Mouse (Mus musculus) gastrocnemius, postnatal 10 days (tissue): Measurements from ENCODE around the gene Acbd6. TPM values are rescaled to one million over a fixed set of nuclear protein-coding genes. Genes with fewer than 3 reads are reported as not detected.

Source experiments
- DNase-seq: peaks from one replicate; pipeline ENCODE4 v3.0.0; 2021; ENCODE audit warnings: mixed read lengths
- long read RNA-seq, 2 experiments: library from polyadenylated mRNA; stranded (forward); transcript quantifications; one replicate each; pipeline ENCODE4 v2.0.0; 2021
- total RNA-seq, 2 experiments: library from RNA; stranded (reverse); gene quantifications; 2 replicates each; pipeline ENCODE4 v1.2.3; 2021

Gene Acbd6
- total RNA-seq, result 10 to 100 TPM; 56.2 to 59.8 TPM
- long read RNA-seq, experiment 1, full-length matches to known transcripts, result 34 of 35 reads
- long read RNA-seq, experiment 1, partial matches to known transcripts, result 0 of 35 reads
- long read RNA-seq, experiment 1, other reads (novel, unspliced or antisense), result 1 of 35 reads
- long read RNA-seq, experiment 2, full-length matches to known transcripts, result 40 of 43 reads
- long read RNA-seq, experiment 2, partial matches to known transcripts, result 0 of 43 reads
- long read RNA-seq, experiment 2, other reads (novel, unspliced or antisense), result 3 of 43 reads

DNA sequence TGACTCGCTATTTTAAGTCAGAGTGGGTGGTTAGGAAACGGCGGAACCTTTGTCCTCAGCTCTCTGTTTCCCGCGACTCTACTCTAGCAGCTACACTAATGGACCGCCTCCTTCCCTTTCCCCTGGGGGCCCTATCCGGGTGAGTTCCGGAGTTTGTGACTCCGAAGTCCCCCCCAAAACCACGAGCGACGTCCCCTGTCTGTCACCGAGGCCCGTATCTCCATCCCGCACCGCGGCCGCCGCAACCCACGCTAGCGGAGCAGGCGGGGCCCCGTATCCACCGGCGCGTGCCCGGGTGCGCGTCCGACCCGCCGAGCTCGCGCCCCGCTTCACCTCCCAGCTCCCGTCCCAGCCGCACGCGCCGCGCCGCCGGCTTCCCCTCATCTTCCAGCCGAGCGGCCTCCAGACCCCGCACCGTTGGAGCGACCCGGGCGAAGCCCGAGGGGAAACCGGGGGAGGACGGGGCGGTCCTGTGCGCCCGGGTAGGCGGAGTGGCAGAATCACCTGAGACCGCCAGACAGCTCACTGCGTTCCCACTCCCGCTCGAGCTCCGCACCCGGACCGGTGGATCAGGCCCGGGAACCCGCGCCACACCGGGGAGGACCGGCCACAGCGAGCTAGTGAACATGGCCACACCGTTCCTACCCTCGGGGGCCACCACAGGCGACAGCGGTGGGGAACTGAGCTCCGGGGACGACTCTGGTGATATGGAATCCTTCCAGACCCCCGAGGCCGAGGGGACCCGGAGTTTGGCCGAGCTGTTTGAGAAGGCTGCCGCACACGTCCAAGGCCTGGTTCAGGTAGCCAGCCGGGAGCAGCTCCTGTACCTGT lies at the start of gene Acbd6:
Acbd6 (plus strand) TSS at position 109 of the 831 bp plus-strand sequence.
- DNase-seq, result peak; percentile 68

DNA sequence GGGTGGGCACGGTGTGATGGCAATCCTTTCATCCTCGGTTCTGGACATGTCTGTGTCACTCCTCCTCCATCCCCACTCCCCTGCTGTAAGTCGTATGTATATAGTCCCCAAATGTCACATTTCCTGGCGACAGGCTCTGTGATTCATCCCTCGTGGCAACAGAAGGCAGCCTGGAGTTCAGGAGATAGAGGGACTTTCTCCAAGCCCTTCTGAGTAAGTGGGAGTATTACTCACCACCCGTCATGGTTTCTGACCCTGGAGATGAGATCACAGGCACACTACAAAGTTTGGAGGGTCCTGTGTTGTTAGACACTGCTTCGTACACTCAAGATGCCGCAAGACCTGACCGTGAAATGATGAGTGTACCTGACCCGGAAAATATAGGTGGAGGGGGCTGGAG lies 47.7 kb upstream of the Acbd6 start:
- no peak for DNase-seq

DNA sequence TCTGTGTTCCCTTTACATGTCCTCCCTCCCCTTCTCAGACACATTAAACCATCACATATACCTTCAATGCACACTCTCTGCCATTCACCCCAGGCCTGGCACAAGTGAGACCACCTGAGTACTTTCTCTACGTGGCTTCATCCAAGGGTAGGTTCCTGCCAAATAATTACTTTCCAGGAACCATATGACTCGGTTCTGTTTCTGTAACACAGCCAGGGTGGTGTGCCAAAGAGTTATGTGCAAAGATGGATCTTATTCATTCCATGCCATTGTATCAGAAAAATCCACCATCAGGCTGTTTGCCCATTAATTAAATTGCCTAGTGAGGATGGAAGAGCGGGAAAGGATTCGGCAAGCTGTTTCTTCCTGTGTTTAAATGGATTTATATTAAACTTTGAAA lies 42.1 kb upstream of the Acbd6 start:
- no peak for DNase-seq

DNA sequence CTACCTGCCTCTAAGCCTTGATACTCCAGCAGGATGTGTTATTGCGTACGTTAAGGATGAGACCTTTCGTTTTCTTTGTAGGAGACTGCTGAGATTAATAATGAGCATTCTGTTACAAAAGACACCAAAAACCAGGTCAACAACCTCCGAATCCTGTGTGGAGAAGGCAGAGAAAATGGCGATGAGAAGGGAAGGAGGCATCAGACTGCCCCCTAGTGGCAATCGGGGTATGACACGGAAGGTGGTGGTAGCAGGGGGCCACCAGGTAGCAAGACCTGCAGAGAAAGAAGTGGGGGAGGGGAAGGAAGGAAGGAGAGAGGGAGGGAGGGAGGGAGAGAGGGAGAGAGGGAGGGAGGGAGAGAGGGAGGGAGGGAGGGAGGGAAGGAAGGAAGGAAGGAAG lies 41.3 kb upstream of the Acbd6 start:
- DNase-seq, result peak; percentile 62

DNA sequence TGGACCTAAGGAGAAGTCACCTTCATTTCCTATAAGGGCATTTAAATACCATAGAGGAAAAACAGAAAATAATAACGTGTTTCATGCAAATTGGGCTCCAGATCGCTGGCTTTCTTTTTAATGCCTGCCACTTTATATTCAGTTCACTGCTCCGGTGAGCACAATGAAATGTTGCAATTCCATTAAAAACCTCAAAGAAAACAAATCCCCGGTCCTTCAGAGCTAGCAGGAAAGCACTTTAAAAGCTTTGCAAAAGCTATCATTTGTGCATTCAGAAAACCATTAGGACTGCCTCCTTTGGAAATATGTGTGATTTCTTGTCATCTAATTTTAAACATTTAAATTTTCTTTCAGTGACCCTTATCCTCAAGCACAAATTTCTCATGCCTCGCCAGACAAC lies 40.9 kb upstream of the Acbd6 start:
- DNase-seq, result no peak

DNA sequence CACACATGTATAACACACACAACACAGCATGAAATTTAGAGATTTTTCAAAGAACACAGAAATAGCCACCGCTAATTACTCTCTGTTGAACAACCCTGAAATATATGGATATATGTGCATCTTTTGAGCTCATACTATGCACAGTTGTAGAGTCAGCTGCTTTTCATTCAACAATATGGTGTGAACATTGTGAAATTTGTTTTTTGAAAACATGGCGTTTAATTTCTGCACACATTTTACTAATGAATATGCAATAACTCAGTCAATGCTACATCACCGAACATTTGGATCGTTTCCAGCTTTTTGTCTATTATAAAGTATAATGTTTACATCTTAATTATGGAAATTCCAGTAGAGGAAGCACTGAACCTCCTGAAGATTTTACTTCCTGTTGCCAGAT lies 37.6 kb upstream of the Acbd6 start:
- no peak for DNase-seq

DNA sequence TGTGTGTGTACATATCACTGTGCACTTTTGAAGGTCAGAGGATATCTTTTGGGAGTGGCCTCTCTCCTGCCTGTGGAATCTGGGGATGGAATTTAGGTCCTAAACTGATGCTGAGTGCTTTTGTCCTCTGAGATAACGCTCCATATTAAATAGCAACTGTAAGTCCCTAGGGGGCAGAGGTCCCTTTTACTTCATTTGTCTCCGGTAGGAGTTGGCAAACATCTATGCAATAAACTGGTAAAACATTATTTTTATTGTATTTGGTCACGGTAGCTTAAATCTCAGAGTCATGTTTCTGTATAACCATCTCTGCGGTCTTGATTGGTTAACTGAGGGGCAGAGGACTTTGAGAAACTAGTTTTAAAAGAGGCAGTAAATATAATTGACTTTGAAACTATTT lies 35.4 kb upstream of the Acbd6 start:
- no peak for DNase-seq

DNA sequence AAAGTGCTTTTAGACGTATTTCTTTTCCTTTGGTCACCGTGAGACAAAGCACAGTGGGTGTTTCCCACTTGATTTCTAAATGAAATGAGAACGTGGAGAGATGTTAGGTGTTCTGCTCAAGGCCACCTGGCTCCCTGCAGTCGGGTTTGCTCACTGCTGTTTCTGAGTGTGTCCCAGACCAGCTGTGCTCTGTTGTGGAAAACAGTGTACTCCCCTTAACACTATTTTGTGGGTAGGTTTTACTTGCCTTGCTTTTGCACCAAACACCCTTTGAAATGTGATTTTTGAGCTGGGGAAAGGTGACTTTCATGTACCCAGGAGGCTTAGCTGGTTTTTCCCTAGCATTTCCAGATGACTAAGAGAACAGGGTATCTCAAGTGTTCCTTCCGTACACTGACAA lies 31.7 kb upstream of the Acbd6 start:
- DNase-seq, result no peak

DNA sequence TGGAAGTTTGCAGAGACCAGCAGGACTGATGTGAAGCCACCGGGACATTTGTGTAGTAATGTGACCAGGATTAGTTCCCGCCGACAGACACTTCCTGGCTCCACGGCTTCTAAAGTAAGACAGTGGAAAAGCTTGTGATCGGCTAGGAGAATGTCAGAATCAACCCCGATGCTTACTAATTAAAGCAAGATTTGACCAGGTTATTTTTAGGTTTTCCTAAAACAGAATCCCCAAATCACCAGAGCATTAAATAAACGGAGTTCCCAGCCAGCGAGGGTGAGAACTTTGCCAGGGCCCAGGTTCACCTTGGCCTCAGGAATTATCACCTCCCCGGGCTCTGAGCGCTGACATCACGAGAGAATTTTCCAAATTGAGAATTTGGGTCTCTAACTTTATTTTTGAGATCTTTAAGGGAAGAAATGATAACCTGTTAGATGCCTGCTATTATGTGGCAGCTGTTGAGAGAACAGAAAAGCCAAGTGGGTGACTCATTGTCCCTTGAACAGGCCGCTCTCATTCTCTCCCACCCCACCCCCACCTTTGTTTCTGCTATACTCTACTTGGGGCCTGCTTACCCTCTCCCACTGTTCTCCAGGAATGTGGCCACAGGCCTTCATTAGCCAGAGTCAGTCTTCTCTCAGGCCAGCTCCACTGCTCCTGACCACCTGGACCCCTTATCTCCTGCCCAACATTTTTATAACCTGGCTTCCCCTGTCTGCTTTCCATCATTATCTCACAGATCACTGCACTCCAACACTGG lies 30.7 kb upstream of the Acbd6 start:
- DNase-seq, result no peak

DNA sequence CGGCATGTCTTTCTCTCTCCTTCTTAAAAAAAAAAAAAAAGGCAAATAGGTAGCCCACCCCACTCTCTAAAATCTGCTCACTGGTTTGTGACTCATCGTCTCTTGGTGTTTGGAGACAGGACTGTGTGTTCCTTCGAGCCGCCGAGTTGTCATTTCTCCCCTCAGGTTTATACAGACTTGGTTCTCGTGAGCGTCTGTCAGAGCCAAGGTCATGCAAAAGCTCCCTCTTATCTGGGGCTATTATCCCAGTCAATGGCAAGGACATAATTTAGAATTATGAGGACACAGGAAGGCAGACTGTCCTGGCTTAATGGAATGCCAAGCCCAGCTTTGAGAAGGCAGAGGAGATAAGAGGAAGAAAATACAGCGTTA lies 30.1 kb upstream of the Acbd6 start:
- no peak for DNase-seq

DNA sequence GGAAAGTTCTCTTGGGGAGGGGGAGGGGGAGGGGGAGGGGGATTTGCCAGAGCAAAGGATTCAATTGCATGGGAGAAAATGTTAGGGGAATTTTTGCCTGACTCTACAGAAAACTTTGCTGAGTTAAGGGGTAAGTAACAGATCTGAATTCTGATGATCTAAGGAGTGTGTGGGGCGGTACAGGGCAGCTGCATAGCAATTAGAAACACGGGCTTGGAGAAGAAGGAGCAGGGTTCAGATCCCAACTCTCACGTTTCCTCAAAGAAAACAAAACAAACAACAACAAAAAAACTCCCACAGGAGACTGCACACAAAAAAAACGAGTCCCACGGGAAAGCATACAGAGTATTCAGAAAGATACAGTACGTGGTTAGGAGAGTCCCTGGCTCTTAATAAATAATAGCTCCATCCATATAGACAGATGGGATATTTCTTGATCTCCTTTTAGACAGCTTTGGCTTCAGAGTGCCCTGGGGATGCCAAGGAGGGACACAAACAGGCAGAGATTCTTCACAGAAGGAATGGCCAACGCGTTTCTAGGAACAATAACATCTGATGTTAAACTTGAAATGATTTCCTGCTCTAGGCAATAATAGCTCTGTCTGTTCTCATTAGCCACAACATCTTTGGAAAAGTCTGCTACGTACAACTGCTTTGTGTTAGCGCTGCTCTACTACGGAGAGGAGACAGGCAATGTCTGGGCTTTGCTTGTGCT lies 29.4 kb upstream of the Acbd6 start:
- DNase-seq, result no peak

DNA sequence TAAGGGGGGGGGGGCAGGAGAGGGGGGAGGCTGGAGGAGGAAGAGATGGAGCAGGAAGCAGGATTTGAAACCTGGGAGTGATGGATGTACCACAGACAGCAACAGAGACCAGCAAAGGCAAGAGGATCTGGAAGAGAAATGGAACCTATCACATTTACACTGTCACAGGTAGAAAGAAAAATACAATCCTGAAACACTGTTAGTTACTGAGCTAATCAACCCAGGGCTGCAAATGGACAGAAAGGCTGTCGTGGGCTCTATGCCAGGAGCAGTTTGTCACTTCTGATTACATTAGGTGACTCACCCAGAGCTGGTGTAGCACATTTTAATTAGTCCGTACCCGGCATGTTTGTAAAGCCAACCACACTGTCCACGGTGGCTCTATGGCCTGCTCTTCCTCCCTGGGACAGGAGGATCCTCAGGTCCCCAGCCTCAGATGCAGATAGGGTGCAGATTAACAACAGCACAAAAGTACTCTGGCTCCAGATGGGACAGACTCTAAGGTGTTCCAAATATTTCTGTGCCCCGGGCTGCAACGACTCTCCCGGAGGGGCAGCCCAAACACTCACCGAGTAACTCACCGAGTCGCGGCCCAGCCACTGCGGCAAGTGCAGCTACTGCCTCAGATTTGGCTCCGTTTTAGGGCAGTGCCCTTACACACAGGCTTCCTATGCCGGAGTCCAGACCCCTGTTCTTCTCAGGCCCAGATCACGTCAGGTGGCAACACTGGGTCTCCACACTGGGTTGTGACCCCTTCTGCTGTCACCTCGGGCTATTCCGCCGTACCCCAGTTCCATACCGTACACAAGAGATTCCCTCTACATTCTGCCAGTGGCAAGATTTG lies 28.6 kb upstream of the Acbd6 start:
- no peak for DNase-seq

DNA sequence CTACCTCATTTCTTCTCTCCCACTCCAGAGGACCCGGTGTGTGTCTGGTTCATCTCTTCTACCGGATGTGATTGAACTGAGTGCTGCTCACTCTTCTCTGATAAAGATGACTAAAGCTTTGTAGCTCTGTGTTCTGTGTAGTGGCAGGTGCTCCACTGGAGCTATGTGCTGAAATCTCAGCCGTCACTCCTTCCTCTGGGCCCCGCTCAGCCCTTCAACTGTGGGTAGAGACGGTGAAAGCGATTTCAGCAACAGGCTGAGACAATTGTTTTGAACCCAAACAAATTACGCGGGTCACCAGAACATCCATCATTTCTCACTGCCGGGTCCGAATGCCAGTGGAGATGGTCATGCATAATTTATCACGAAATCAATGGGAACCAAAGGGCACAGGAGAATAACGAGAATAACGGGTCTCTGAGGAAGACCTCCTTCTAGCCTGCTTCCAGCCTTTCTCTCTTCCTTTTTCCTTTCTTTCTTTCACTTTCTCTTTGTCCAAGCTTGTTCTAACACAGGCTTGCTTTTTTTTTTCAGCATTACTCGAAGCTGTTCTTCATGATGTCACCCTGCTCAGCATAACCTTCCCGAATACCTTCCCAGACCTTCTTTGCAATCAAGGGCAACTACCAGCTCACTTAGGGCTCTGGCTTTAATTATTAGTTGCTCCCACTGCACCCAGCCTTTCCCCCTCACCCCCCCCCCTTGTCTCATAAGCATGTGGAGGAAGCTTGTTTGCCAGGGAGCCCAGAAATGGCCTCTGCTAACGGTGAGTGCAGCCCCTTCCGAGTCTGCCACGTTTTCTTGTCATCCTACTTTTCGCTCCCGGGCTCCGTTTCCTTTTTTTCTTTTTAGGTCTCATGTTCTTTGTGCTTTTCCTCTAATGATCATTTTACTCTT lies 27.1 kb upstream of the Acbd6 start:
- DNase-seq, result no peak

DNA sequence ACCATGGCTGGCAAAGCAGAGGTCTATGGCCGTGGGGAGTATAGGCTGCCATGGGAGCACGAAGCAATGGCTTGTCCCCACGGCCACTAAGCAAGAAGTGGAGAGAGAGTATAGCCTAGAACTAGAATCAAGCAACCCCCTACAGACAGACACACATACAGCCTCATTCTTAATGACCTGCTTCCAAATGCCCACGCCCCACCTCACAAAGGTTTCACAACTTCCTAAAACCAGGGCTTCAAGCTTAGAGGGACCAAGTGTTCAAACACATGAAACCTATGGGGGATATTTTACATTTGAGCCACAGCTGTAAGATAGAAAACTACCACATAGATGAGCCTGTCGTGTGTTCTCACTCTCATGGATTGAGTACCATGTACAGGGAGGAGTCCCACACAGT lies 25.5 kb upstream of the Acbd6 start:
- DNase-seq, result no peak

DNA sequence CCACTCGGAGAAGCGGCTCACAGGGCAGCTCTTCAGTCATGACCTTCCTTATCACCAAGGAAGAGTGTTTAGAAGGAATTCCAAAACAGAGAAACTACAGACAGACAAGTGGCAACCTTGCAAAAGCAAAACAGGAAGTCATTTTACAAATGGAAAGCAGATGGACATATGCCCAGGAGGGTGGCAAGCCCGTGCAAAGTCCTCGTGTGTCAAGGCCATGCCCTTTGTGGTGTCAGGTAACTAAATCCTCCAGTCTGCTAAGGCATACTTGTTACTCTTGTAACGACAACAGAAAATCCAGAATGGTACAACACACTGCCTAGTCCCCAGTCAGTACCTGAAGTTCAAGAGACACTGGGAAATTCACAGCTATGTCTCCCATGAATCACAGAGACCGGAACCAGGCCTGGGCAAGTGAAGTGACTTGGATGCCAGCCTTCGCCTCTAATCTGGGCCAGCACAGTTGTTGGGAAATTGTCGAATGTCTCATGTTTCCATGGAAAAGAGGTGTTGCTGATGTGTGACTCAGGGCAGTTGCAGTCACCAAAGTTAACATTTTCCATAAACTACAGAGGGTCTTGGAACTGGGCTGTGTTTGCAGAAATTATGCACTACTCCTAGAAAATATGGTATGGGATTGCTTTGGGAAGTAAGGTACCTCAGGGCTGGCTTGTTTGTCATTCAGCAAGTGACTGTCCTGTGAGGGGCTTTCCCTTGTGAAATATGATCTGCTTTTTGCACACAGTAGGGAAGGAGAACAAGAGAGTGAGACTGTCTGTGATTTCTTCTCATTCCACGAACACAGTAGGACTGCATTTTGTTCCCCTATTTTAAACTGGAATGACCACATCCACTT lies 24.9 kb upstream of the Acbd6 start:
- no peak for DNase-seq

DNA sequence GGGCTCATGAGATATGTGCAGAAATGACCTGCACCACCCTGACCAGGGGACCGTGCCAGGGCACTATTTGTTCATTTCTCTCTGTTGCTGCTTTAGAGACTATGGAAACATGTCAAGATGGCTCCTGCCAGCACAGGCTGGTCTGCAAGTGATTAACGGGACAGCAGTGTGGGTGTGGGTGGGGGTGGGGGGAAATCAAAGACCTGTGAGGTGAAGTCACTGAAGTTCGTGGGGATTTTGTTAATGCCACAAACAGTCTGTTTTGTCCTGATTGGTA lies 24.3 kb upstream of the Acbd6 start:
- DNase-seq, result no peak

DNA sequence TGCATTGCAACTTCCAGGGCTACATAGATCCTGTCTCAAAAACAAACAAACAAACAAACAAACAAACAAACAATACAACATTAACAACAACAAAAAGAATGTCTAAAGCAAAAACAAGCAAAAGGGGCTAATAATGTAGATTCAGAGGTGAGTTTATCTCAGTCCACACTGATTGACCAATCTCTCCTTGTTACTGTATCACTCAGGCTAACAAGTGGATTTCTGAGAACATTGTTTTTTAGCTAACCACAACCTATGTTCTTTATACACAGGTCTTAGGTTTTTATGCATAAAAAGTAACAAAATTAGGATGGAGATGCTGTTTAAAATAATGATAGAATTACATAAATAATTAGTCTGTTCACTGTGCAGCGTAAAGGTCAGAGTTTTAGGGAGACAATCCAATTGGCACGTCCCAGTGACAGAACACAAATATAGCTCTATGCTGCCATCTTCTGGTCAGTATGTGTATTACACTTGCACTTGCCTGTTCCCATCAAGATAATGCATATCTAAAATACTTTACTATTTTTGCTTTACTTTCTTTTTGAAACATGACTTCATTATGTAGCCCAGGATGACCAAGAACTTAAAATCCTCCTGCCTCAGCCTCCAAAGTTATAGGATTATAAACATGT lies 20.8 kb upstream of the Acbd6 start:
- peak; percentile 49 for DNase-seq

DNA sequence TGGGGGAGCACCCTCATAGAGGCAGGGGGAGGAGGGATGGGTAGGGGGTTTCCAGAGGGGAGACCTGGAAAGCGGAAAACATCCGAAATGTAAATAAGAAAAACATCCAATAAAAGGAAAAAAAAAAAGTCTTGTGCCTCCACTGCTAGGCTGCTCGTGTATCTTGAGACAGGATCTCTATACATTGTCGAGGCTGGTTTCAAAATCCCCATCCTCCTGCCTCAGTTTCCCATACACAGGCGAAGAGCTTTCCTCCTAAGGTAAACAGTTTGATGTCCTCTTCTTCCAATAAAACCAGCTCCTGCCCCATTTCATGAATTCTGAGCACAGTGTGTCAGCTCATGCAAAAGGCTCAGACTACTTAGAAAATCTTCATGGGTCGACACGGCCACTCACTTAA lies 19.9 kb upstream of the Acbd6 start:
- no peak for DNase-seq

DNA sequence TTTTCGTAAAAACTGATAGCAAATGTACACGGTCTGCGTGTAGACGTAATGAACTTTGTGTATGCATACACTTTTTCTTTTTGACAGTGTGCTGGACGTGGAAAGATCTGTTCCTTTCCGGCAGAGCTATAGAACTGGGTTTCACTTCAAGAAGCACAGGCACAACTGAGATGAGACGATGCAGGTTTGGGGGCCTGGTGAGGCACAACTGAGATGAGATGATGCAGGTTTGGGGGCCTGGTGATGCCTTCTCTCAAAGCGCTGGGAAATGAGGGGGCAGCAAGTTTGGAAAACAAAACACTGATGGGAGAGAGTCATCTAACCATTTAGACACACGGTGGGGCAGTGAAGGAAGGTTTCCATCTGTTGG lies 293 bp upstream of the Acbd6 start:
- DNase-seq, result no peak
